Mouse (Mus musculus) heart, postnatal 36 days (tissue): ENCODE measurements around the gene Dennd5b. TPM values are rescaled to one million over a fixed set of nuclear protein-coding genes. Genes with fewer than 3 reads are reported as not detected.
"Not testable (repeated sequence)": the region's sequence is repeated elsewhere in the genome, so short reads cannot be mapped to it uniquely, and the experiment has no call there.

ENCODE experiments used
- DNase-seq, 2 experiments: peaks; one replicate each; pipeline ENCODE4 v3.0.0; 2021 to 2022
- intact Hi-C: fragments of 180-260 bp; cut with DNase I; formaldehyde crosslinking; loops from one replicate; pipeline ENCODE4 v1.15.1; 2025
- total RNA-seq, 2 experiments: library from RNA; stranded (reverse); gene quantifications; 2 replicates each; pipeline ENCODE4 v1.2.3; 2021

The Dennd5b gene
- total RNA-seq, 2 experiments from 2014 or later: 15.7 to 17.5 TPM

GRCm38 (mm10) chr6:149050978-149051723 is 50.3 kb downstream of the Dennd5b start:
- intact Hi-C loops: no loop called here
- peak in 1 of 2 experiments; percentile 8 for DNase-seq

DNA sequence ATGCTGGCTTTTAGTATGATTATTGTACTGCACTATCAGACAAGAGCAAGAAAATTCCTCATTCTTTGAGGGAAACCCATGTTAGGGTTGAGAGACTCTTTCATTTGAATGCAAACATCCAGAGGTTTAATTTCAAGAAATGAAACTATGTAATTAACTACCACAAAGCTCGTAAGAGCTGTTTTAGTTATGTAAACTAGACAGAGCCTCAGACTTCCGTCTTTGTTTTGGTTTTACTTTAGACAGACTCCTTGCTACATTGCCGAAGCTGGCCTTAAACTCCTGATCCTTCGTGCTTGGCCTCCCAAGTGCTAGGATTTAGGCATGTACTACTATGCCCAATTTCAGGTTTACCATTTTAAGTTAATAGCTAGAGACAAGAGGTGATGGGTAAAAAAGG is 61.4 kb downstream of the Dennd5b start:
- no peak for DNase-seq
- intact Hi-C loops: no loop called here

- no peak for DNase-seq
- intact Hi-C loops: no loop called here
Observed at GRCm38 (mm10) chr6:149032198-149032597, 69.3 kb downstream of the Dennd5b start.

DNA sequence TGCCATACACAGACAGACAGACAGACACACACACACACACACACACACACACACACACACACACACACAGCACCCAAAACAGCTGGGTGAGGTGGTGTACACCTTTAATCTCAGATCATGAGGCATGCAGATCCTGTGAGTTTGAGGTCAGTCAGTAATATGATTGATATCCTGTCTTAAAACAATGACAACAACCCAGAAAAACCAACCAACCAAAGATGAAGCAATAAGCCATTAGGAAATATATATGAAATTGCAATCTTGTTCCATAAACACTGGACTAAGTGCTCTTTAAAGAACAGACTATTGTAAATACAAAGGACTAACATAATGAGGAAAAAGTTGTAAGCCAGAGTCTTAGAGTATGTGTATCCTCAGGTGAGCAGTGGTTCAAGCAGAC is 70.1 kb downstream of the Dennd5b start:
- no peak for DNase-seq
- intact Hi-C loops: no loop called here

DNA sequence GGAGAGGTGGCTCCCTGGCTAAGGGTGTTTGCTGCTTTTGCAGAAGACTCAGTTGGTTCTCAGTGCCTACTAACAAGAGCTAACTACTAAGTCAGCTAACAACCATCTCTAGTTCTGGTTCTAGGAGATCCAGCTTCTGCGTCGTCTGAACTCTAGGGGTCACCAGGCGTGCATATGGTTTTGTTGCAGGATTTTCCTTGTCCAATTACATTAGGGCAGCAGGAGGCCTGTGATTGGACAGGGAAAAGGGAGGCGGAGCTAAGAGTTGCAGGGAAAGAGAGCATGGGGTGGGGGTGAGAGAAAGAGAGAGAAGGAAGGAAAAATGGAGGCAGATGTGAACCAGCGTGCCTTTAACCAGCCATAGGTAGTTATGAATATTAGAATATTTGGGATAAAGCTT is 83.0 kb downstream of the Dennd5b start:
- DNase-seq: no peak
- intact Hi-C loops: no loop called here

DNA sequence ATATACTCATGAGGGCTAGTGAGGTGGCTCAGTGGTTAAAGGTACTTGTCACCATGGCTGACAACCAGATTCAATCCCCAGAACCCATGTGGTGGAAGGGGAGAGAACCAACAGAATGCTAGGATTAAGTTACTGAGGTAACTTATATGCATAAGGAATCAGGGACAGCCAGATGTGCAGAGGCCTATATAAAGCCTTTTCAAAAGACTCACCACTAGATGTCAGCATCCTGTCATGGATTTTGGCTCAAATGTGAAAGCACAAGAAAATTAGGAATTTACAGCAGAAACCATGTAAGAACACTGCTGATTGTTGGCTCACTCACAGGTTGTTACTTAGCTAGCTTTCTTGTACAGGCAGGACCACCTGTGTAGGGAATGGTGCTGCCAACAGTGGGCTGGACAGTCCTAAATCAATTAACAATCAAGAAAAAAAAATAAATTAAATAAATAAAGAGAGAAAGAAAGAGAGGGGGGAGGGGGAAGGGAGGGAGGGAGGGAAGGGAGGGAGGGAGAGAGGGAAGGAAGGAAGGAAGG is 90.6 kb downstream of the Dennd5b start:
- intact Hi-C loops: loop anchor here (1.0 to 5.0 kb wide), 2 partner anchors 108 to 366 kb away; no protein-coding TSS in a partner anchor
- DNase-seq: no peak

DNA sequence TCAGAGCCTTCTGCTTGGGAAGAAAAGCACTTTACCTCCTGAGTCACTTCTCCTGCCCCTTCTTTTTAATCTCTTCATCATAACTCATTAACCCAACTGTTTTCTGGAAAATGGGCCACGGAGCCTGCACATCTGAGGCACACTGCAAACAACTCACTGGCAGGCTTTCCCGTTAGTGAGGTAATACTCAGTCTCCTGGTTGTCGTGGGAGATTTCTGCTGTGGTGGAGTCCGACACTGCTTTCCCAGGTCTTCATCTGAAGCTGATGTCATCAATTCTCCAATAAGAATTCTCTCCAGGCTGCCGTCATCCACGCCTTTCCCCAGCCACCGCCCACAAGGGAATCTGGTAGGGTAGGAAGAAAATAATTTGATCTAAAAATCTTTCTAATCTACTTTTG is 96.5 kb downstream of the Dennd5b start:
- intact Hi-C loops: no loop called here
- no peak for DNase-seq

GRCm38 (mm10) chr6:148994327-148994999 is 107.0 kb downstream of the Dennd5b start:
- intact Hi-C loops: no loop called here
- no peak for DNase-seq

DNA sequence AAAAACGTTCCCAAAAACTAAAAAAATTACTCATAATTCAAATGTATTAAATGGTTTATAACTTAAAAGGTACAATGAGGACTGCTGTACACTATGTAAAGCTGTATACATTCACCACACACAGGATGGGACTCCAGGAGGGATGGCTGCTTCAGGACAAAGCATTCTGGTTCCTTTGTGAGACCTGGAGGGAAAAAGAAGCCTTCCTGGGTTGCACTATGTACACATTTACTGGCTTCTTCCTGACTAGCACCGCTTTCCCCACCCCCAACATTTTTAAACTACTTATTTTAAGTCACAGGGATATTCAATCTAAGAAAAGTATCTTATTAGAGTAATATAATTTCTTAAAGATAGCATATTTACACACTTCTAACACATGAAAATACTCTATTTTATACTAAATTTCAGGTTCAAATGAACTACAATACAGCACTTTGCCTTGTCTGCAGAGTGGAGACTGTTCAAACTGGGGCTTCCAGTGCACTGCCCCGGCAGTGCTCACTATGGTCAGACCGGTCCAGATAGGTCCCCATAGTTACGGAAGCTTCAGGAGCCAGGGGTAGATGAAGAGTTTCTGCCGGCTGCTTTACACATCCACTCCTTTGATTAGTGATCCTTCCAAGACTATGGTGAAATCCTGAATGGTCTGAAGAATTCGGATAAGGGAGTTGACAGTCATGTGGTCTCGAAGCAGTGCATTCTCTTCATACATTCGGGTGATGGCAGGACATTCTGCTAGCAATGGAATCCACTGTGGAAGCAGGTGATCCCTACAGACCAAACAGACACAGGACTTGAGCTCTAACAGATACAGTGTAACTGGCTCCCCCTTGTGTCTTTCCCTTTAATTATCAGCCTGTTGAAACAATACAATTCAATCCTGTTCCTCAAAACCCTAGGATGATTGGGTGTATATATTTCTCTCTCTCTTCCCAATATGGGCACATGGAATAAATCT is 108.1 kb downstream of the Dennd5b start:
- no peak for DNase-seq
- intact Hi-C loops: no loop called here

DNA sequence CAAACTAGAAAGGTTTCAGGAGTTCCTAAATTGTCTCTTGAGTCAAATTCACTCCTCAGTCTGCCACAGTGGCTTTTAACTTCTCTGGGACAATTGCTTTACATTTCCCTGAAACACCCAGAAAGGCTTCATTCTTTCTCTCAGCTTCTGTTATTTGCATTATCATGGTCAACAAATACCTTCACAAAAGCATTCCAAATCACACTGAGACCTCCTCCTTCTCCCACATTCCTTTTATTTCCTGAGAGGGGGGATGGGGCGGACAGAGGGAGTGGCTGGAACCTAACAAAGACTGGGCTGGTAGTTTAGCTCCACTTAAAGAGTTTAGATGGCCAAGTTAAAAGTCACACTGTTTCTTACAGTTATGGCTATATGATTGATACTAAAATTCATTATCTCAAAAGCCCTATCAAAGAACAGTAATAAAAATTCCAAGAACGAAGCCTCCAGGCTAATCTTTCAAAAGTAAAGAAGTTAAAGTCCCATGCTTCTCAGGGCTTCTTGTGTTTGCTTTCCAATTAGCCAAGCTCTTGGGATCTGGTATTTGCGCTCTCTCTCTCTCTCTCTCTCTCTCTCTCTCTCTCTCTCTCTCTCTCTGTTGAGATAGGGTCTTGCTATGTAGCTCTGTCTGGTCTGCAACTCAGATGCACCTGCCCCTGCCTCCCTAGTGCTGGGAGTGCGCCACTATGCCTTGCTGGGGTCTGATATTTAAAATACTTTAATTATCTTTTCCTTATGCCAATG is 108.9 kb downstream of the Dennd5b start:
- DNase-seq: no peak
- intact Hi-C loops: no loop called here

GRCm38 (mm10) chr6:148991660-148992372 is 109.7 kb downstream of the Dennd5b start:
- DNase-seq: no peak
- intact Hi-C loops: no loop called here

DNA sequence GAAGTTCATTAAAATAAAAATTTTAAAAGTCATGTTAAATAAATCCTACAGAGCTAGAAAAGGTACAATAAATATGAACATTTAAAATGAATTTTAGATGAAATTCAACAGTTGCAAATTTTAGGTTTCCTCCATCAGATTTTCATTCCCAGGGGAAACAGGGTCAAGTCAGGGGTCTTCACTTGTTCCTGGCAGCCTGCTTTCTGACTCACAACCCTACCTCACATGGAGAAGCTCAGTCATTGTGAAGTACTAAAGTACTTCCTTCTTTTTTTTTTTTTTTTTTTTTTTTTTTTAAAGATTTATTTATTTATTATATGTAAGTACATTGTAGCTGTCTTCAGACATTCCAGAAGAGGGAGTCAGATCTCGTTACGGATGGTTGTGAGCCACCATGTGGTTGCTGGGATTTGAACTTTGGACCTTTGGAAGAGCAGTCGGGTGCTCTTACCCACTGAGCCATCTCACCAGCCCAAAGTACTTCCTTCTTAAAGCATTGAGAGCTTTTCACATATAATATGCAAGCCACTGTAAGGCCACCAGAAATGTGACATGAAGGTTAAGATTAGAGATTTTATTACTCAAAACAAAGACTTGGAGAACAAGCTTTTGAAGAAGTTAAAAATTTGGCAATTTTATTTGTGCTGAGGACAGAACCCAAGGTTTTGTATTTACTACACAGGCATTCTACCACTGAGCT is 111.5 kb downstream of the Dennd5b start:
- intact Hi-C loops, DNase-seq: not testable (repeated sequence)

- no peak for DNase-seq
- intact Hi-C loops: no loop called here
Observed at GRCm38 (mm10) chr6:148986003-148986402, 115.5 kb downstream of the Dennd5b start.

DNA sequence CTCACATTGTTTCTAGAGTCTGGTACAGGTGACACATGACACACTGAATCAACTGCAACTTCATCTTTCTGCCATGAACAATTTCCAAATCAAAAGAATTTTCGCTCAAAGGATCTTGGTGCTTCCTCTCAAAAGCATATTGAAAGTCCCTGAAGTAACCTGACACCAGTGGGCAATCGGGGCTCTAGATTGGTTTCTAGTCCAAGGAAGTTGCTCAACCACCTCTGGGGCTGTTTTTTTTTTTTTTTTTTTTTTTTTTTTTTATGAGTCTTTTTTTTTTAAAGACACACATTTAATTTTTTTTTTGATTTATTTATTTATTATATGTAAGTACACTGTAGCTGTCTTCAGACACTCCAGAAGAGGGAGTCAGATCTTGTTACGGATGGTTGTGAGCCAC is 121.0 kb downstream of the Dennd5b start:
- no peak for DNase-seq
- intact Hi-C loops: no loop called here

GRCm38 (mm10) chr6:148975096-148975495 is 126.4 kb downstream of the Dennd5b start:
- intact Hi-C loops: no loop called here
- DNase-seq: no peak

GRCm38 (mm10) chr6:148972891-148973290 is 128.6 kb downstream of the Dennd5b start:
- DNase-seq: no peak
- intact Hi-C loops: no loop called here

DNA sequence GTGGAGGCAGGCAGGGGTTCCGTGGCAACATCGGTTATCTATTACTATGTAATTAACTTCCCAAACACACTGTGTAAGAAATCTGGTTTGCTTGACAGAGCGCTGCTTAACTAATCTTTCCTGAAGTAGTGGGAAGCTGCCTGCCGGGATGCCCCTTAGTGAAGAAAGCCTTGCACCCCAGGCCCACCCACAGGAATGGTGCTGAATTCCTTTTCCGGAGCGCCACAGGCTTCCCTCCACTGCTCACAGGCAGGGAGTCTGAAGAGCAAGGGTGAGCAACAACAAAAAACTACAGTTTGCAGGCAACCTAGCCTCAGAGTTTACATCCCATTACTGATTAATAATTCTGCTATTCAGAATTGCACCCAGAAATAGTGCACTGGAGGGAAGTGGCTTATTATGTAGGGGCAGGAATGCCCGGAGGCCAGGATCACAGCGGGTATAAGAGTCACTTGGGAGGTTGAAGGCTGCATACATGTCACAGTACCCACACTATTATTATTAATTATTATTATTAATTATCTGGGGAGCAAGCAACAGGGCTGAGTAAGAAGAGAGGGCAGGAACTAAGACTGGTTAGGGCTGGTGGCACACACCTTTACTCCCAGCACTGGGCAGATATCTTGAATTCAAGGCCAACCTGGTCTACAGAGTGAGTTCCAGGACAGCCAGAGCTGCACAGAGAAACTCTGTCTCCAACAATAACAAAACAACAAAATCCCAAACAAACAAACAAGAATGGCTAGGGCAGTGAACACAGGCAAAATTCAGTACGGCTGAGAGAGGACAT is 129.2 kb downstream of the Dennd5b start:
- no peak for DNase-seq
- intact Hi-C loops: no loop called here

- DNase-seq: no peak
- intact Hi-C loops: no loop called here
Observed at GRCm38 (mm10) chr6:148971385-148971940, 130.0 kb downstream of the Dennd5b start.
